Mouse (Mus musculus) urinary bladder, postnatal 0 days (tissue): ENCODE measurements around the gene Gm44. TPM values are rescaled to one million over a fixed set of nuclear protein-coding genes. Genes with fewer than 3 reads are reported as not detected.

ENCODE experiments used
- polyA plus RNA-seq: library from polyadenylated mRNA; unstranded; fragments of >200 nt; fragmentation: Nextera tagmentation; extraction: Ambion mirVana; gene quantifications from 2 replicates; pipeline ENCODE4 v1.2.1, GENCODE M21; 2015

Gm44 gene
- polyA plus RNA-seq: not detected in 2 replicates

GRCm38 (mm10) chrX:90891842-90892241 lies at the start of gene Gm44:
TSS of gene Gm44 (plus strand) at chrX:90892142.

